Comparison of ENCODE assay signal across 8 mouse cellular contexts in genomic region chr11:32137719-32138613, GRCm38 (mm10).
DNase-seq lines count a peak whose midpoint lies in the region; ATAC-seq and TF ChIP-seq lines count a peak whose summit lies in the region.

No protein-coding gene starts in this region.

- H3K27me3 ChIP-seq in forebrain, embryonic 15.5 days, result no peaks in the 10 kb centered on the region
- H3K27me3 ChIP-seq in neural tube, embryonic 12.5 days (replicated peaks), result no peaks in the 10 kb centered on the region

- H3K9me3 ChIP-seq in forebrain, embryonic 15.5 days, result no peaks in the 10 kb centered on the region
- no peaks in the 10 kb centered on the region for H3K9me3 ChIP-seq in neural tube, embryonic 12.5 days

- DNase-seq in left cerebral cortex, adult 2 months (ENCODE audit: extremely low spot score in 1 of 2, low spot score in 2 of 2), result no peak
- DNase-seq in left cerebral cortex, adult 18-20 months (ENCODE audit: low spot score in 2 of 2), result no peak
- DNase-seq in kidney, postnatal 14 days, result peak; percentile 54
- DNase-seq in adrenal gland, adult 2 months, result no peak
- no peak for DNase-seq in right cerebral cortex, adult 2 months (ENCODE audit: low spot score in 2 of 2)
- DNase-seq in cerebellum, postnatal 14 days, result no peak

- 31% methylated on average over 15 of the region's 15 CpGs for WGBS in forebrain, embryonic 15.5 days
- 29% methylated on average over 15 of the region's 15 CpGs for WGBS in neural tube, embryonic 12.5 days

- H3K36me3 ChIP-seq in forebrain, embryonic 15.5 days, result no peaks in the 10 kb centered on the region
- no peaks in the 10 kb centered on the region for H3K36me3 ChIP-seq in neural tube, embryonic 12.5 days

- no peak for TF ChIP-seq CTCF in left cerebral cortex, adult 2 months (IDR thresholded peaks at IDR 0.05)

- H3K9ac ChIP-seq in forebrain, embryonic 15.5 days (replicated peaks), result no peak overlapping the region
- peak overlapping the region; percentile 0; the same call in 1 of the 2 replicates for H3K9ac ChIP-seq in neural tube, embryonic 12.5 days

- no peak overlapping the region for H3K4me2 ChIP-seq in forebrain, embryonic 15.5 days (replicated peaks)
- H3K4me2 ChIP-seq in neural tube, embryonic 12.5 days (replicated peaks), result peak overlapping the region; percentile 35

- no peak overlapping the region for H3K4me3 ChIP-seq in left cerebral cortex, adult 2 months
- no peak overlapping the region for H3K4me3 ChIP-seq in forebrain, embryonic 15.5 days
- no peak overlapping the region for H3K4me3 ChIP-seq in neural tube, embryonic 12.5 days

- ATAC-seq in forebrain, embryonic 15.5 days (replicated peaks), result no peak
- peak; percentile 31 for ATAC-seq in neural tube, embryonic 12.5 days (ENCODE audit: low FRiP score, low read depth)

- peaks cover 49% of the 10 kb centered on the region for H3K4me1 ChIP-seq in forebrain, embryonic 15.5 days
- H3K4me1 ChIP-seq in neural tube, embryonic 12.5 days, result peaks cover 27% of the 10 kb centered on the region

- peak overlapping the region; percentile 19; the same call in 1 of the 2 replicates for H3K27ac ChIP-seq in left cerebral cortex, adult 2 months
- H3K27ac ChIP-seq in forebrain, embryonic 15.5 days (replicated peaks), result peak overlapping the region; percentile 78
- peak overlapping the region; percentile 37; the same call in 1 of the 2 replicates for H3K27ac ChIP-seq in neural tube, embryonic 12.5 days

- intact Hi-C loops in left cerebral cortex, adult 2 months (cut with DNase I), result no loop called here

Comparison
In these comparisons a context has a peak if more than half of its experiments do, and no peak if none do; other contexts are left out.
1. H3K27ac ChIP-seq: peak in every context shown above with its lines; median percentile 78 in forebrain, embryonic 15.5 days; 37 in neural tube, embryonic 12.5 days; 19 in left cerebral cortex, adult 2 months.